Mouse (Mus musculus) B cell, adult 62 days (primary cell): ENCODE data around the gene Vmn1r2. TPM values are rescaled to one million over a fixed set of nuclear protein-coding genes. Genes with fewer than 3 reads are reported as not detected.

Experiments used
- total RNA-seq: library from RNA; stranded (reverse); gene quantifications from 4 replicates; pipeline ENCODE4 v1.2.4, GENCODE M21; 2023

Vmn1r2 gene
- total RNA-seq, result not detected in 4 replicates

DNA sequence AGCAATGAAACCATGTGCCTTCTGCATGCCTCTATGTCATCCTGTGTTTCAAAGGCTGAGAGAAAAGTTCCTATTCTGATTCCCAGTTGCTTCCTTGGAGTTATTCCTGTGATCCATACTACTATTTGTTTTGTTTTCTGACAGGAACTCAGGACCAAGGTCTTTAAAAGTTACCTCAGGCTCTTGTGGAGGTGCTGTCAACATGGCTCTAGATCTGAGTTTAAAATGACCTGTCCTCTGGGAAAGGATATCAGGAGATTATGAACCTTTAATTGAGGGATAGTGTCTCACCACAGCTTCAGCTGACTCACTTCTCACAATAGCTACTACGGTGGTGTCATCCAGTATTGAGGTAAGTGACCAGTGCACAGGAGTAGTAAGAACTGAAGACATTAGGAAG, at the start of gene Vmn1r2:
TSS of gene Vmn1r2 (plus strand) at position 301 of the 400 bp plus-strand sequence.

DNA sequence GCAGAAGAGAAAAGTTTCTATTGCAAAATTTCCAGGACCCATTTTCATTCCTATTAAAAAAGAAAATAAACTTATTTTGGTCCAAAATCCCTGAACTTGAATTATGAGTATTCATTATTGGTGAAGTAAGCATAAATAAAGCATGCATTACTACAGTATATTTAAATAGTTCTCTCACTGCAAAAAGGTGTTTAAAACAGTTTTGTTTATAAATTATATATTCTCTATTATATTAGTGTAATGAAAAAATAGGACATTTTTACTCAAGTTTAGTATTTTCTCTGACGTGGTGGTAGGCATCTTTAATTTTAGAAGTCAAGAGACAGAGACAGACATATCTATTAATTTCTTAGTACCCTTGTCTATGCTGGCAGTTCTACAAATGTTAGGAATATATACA, 18.1 kb downstream of the Vmn1r2 start, which contains the start of gene Vmn1r3:
TSS of gene Vmn1r3 (minus strand) at position 101 of the 400 bp plus-strand sequence.

Other genes starting within 250 kb of the Vmn1r2 start
- gene Vmn1r3, start 18.0 kb downstream of the Vmn1r2 start, total RNA-seq, result not detected in 4 replicates